Mouse (Mus musculus) kidney, embryonic 15.5 days (tissue): ENCODE measurements around the gene Gabrr3. TPM values are rescaled to one million over a fixed set of nuclear protein-coding genes. Genes with fewer than 3 reads are reported as not detected.
"Not testable (repeated sequence)": the region's sequence is repeated elsewhere in the genome, so short reads cannot be mapped to it uniquely, and the experiment has no call there.

Source experiments
- ATAC-seq: fragments of 200-750 bp; cut with Nextera tagmentation; replicated peaks from 2 replicates; pipeline ENCODE4 v1.8.0; 2017; ENCODE audit warnings: moderate TSS enrichment; ENCODE audit not compliant: low FRiP score
- H3K27ac ChIP-seq: fragments of 300-500 bp; sonication (generic); 2 replicates; pipeline ENCODE4 v1.5.1; 2015; ENCODE audit warnings: mild to moderate bottlenecking, inconsistent platforms
- H3K27me3 ChIP-seq: fragments of 300-500 bp; sonication (generic); 2 replicates; pipeline ENCODE4 v1.6.1; 2015; ENCODE audit warnings: inconsistent platforms
- H3K36me3 ChIP-seq: fragments of 300-500 bp; sonication (generic); 2 replicates; pipeline ENCODE4 v1.6.1; 2015; ENCODE audit warnings: inconsistent platforms
- H3K4me1 ChIP-seq: fragments of 300-500 bp; sonication (generic); 2 replicates; pipeline ENCODE4 v1.6.1; 2015; ENCODE audit warnings: inconsistent platforms
- H3K4me2 ChIP-seq: fragments of 300-500 bp; sonication (generic); 2 replicates; pipeline ENCODE4 v1.6.1; 2015; ENCODE audit warnings: moderate library complexity, mild to moderate bottlenecking, inconsistent platforms
- H3K4me3 ChIP-seq: fragments of 300-500 bp; sonication (generic); replicated peaks from 2 replicates; pipeline ENCODE4 v1.5.1; 2015; ENCODE audit warnings: mild to moderate bottlenecking, inconsistent platforms
- H3K9ac ChIP-seq: fragments of 300-500 bp; sonication (generic); 2 replicates; pipeline ENCODE4 v1.6.1; 2015; ENCODE audit warnings: mild to moderate bottlenecking, inconsistent platforms
- H3K9me3 ChIP-seq: fragments of 300-500 bp; sonication (generic); replicated peaks from 2 replicates; pipeline ENCODE4 v1.6.1; 2016; ENCODE audit warnings: inconsistent platforms
- WGBS: fragments of 180-500 bp; shearing (Covaris S2); methylation state at CpG from one replicate; pipeline ENCODE4 v1.1.7; 2015; ENCODE audit warnings: mixed read lengths; 5-methylcytosine and 5-hydroxymethylcytosine counted together
- polyA plus RNA-seq: library from polyadenylated mRNA; unstranded; fragments of >200 nt; fragmentation: Nextera tagmentation; extraction: Ambion mirVana; gene quantifications from 2 replicates; pipeline ENCODE4 v1.2.1, GENCODE M21; 2015

Gabrr3 gene
- polyA plus RNA-seq, 1 experiment from 2014 or later = not detected

GRCm38 (mm10) chr16:59421571-59422345, 14.6 kb downstream of the Gabrr3 start:
- 0 out of 2 replicates have a peak, but pooled peaks have one; percentile 29 for ATAC-seq
- H3K9ac ChIP-seq = no peak overlapping the region
- H3K36me3 ChIP-seq = no peaks in the 10 kb centered on the region
- H3K4me2 ChIP-seq = no peak overlapping the region
- H3K4me3 ChIP-seq = no peak overlapping the region
- peaks cover 6% of the 10 kb centered on the region; the same call in 1 of the 2 replicates for H3K4me1 ChIP-seq
- H3K27me3 ChIP-seq = no peaks in the 10 kb centered on the region
- H3K27ac ChIP-seq = no peak overlapping the region
- no peaks in the 10 kb centered on the region for H3K9me3 ChIP-seq
- WGBS = 35% methylated on average over 13 of the region's 13 CpGs

GRCm38 (mm10) chr16:59427960-59428359, 20.8 kb downstream of the Gabrr3 start:
- Histone ChIP-seq H3K9me3 (no peaks in the 10 kb centered on the region), H3K9ac (no peak overlapping the region), H3K4me1 (no peaks in the 10 kb centered on the region), H3K27ac (no peak overlapping the region), H3K27me3 (no peaks in the 10 kb centered on the region), H3K4me2 (no peak overlapping the region), H3K36me3 (no peaks in the 10 kb centered on the region), H3K4me3 (no peak overlapping the region)
- 82% methylated on average over 7 of the region's 7 CpGs for WGBS
- no peak for ATAC-seq

GRCm38 (mm10) chr16:59433181-59433580, 26.0 kb downstream of the Gabrr3 start:
- no peak overlapping the region for H3K27ac ChIP-seq
- no peaks in the 10 kb centered on the region for H3K4me1 ChIP-seq
- 81% methylated on average over 11 of the region's 11 CpGs for WGBS
- no peak for ATAC-seq
- H3K9ac ChIP-seq = no peak overlapping the region
- no peak overlapping the region for H3K4me3 ChIP-seq
- H3K4me2 ChIP-seq = no peak overlapping the region
- no peaks in the 10 kb centered on the region for H3K36me3 ChIP-seq
- no peaks in the 10 kb centered on the region for H3K9me3 ChIP-seq
- no peaks in the 10 kb centered on the region for H3K27me3 ChIP-seq

- Histone ChIP-seq H3K4me3 (no peak overlapping the region), H3K9me3 (no peaks in the 10 kb centered on the region), H3K4me1 (no peaks in the 10 kb centered on the region), H3K27me3 (no peaks in the 10 kb centered on the region), H3K27ac (no peak overlapping the region), H3K9ac (no peak overlapping the region), H3K4me2 (no peak overlapping the region), H3K36me3 (no peaks in the 10 kb centered on the region)
- peak; percentile 88 for ATAC-seq
- WGBS = 33% methylated on average over 7 of the region's 7 CpGs
Measured at GRCm38 (mm10) chr16:59444880-59445559, 37.9 kb downstream of the Gabrr3 start.

GRCm38 (mm10) chr16:59448181-59448580, 41.0 kb downstream of the Gabrr3 start:
- Histone ChIP-seq H3K27ac (no peak overlapping the region), H3K4me2 (no peak overlapping the region), H3K36me3 (no peaks in the 10 kb centered on the region), H3K4me1 (peaks cover 3% of the 10 kb centered on the region; the same call in 1 of the 2 replicates), H3K9ac (no peak overlapping the region), H3K9me3 (no peaks in the 10 kb centered on the region), H3K4me3 (no peak overlapping the region), H3K27me3 (no peaks in the 10 kb centered on the region)
- WGBS = 97% methylated on average over 1 of the region's 1 CpGs
- no peak for ATAC-seq

GRCm38 (mm10) chr16:59449092-59449491, 42.0 kb downstream of the Gabrr3 start:
- Histone ChIP-seq H3K36me3 (no peaks in the 10 kb centered on the region), H3K27ac (no peak overlapping the region), H3K4me1 (peaks cover 3% of the 10 kb centered on the region; the same call in 1 of the 2 replicates), H3K4me2 (no peak overlapping the region), H3K9ac (no peak overlapping the region), H3K27me3 (no peaks in the 10 kb centered on the region), H3K4me3 (no peak overlapping the region), H3K9me3 (no peaks in the 10 kb centered on the region)
- no peak for ATAC-seq

- Histone ChIP-seq H3K36me3 (no peaks in the 10 kb centered on the region), H3K9me3 (no peaks in the 10 kb centered on the region), H3K27ac (peak overlapping the region; percentile 37; the same call in 1 of the 2 replicates), H3K4me2 (no peak overlapping the region), H3K9ac (no peak overlapping the region), H3K27me3 (no peaks in the 10 kb centered on the region), H3K4me3 (no peak overlapping the region), H3K4me1 (peaks cover 3% of the 10 kb centered on the region; the same call in 1 of the 2 replicates)
- WGBS = 70% methylated on average over 5 of the region's 5 CpGs
- ATAC-seq = peak; percentile 75; the same call in 1 of the 2 replicates
Measured at GRCm38 (mm10) chr16:59451813-59452212, 44.7 kb downstream of the Gabrr3 start.

GRCm38 (mm10) chr16:59459259-59459861, 52.2 kb downstream of the Gabrr3 start:
- H3K27ac ChIP-seq, H3K36me3 ChIP-seq, H3K4me1 ChIP-seq, H3K4me2 ChIP-seq, H3K27me3 ChIP-seq, H3K9ac ChIP-seq, H3K4me3 ChIP-seq, H3K9me3 ChIP-seq: not testable (repeated sequence)
- 75% methylated on average over 5 of the region's 5 CpGs for WGBS
- ATAC-seq = 0 out of 2 replicates have a peak, but pooled peaks have one; percentile 22

- Histone ChIP-seq H3K9ac (no peak overlapping the region), H3K27ac (no peak overlapping the region), H3K4me2 (no peak overlapping the region), H3K4me1 (no peaks in the 10 kb centered on the region), H3K27me3 (no peaks in the 10 kb centered on the region), H3K36me3 (no peaks in the 10 kb centered on the region), H3K4me3 (no peak overlapping the region), H3K9me3 (0 out of 2 replicates have a peak, but pooled peaks cover 5% of the 10 kb centered on the region)
- 49% methylated on average over 4 of the region's 4 CpGs for WGBS
- ATAC-seq = no peak
Measured at GRCm38 (mm10) chr16:59463567-59463966, 56.4 kb downstream of the Gabrr3 start.

GRCm38 (mm10) chr16:59463973-59464372, 56.8 kb downstream of the Gabrr3 start:
- no peak for ATAC-seq
- WGBS = 84% methylated on average over 6 of the region's 6 CpGs
- 0 out of 2 replicates have a peak, but pooled peaks cover 5% of the 10 kb centered on the region for H3K9me3 ChIP-seq
- no peak overlapping the region for H3K4me2 ChIP-seq
- H3K27me3 ChIP-seq = no peaks in the 10 kb centered on the region
- H3K9ac ChIP-seq = no peak overlapping the region
- H3K4me1 ChIP-seq = no peaks in the 10 kb centered on the region
- no peaks in the 10 kb centered on the region for H3K36me3 ChIP-seq
- H3K27ac ChIP-seq = no peak overlapping the region
- no peak overlapping the region for H3K4me3 ChIP-seq

- Histone ChIP-seq H3K27me3 (no peaks in the 10 kb centered on the region), H3K36me3 (no peaks in the 10 kb centered on the region), H3K4me3 (no peak overlapping the region), H3K4me2 (no peak overlapping the region), H3K9me3 (0 out of 2 replicates have a peak, but pooled peaks cover under 1% of the 10 kb centered on the region), H3K4me1 (peaks cover 15% of the 10 kb centered on the region), H3K9ac (no peak overlapping the region), H3K27ac (no peak overlapping the region)
- WGBS = 73% methylated on average over 1 of the region's 1 CpGs
- ATAC-seq = no peak
Measured at GRCm38 (mm10) chr16:59469846-59470245, 62.7 kb downstream of the Gabrr3 start.
